Mouse (Mus musculus) embryonic facial prominence, embryonic 12.5 days (tissue): ENCODE measurements around the gene Cntnap1. TPM values are rescaled to one million over a fixed set of nuclear protein-coding genes. Genes with fewer than 3 reads are reported as not detected.
A peak's percentile ranks its signal among the peaks of the same experiment; 100 is the strongest.

Experiments
- ATAC-seq: fragments of 200-750 bp; cut with Nextera tagmentation; 2 replicates; pipeline ENCODE4 v1.8.0; 2017; ENCODE audit not compliant: insufficient number of reproducible peaks, insufficient read depth, low FRiP score, low TSS enrichment
- H3K27ac ChIP-seq: fragments of 300-500 bp; sonication (generic); 2 replicates; pipeline ENCODE4 v1.5.1; 2016; ENCODE audit warnings: mild to moderate bottlenecking
- H3K27me3 ChIP-seq: fragments of 300-500 bp; sonication (generic); 2 replicates; pipeline ENCODE4 v1.6.1; 2016; ENCODE audit warnings: mild to moderate bottlenecking, moderate library complexity
- H3K36me3 ChIP-seq: fragments of 300-500 bp; sonication (generic); 2 replicates; pipeline ENCODE4 v1.6.1; 2016; ENCODE audit warnings: mild to moderate bottlenecking
- H3K4me1 ChIP-seq: fragments of 300-500 bp; sonication (generic); 2 replicates; pipeline ENCODE4 v1.6.1; 2016
- H3K4me2 ChIP-seq: fragments of 300-500 bp; sonication (generic); replicated peaks from 2 replicates; pipeline ENCODE4 v1.6.1; 2016; ENCODE audit warnings: mild to moderate bottlenecking, moderate library complexity
- H3K4me3 ChIP-seq: fragments of 300-500 bp; sonication (generic); 2 replicates; pipeline ENCODE4 v1.5.1; 2016; ENCODE audit warnings: mild to moderate bottlenecking
- H3K9ac ChIP-seq: fragments of 300-500 bp; sonication (generic); 2 replicates; pipeline ENCODE4 v1.6.1; 2016; ENCODE audit warnings: mild to moderate bottlenecking, moderate library complexity
- H3K9me3 ChIP-seq: fragments of 300-500 bp; sonication (generic); 2 replicates; pipeline ENCODE4 v1.6.1; 2016; ENCODE audit warnings: mild to moderate bottlenecking, moderate library complexity
- WGBS: fragments of 180-500 bp; shearing (Covaris S2); methylation state at CpG from one replicate; pipeline ENCODE4 v1.1.7; 2016; 5-methylcytosine and 5-hydroxymethylcytosine counted together
- polyA plus RNA-seq: library from polyadenylated mRNA; unstranded; fragments of >200 nt; fragmentation: Nextera tagmentation; extraction: Ambion mirVana; gene quantifications from 2 replicates; pipeline ENCODE4 v1.2.1, GENCODE M21; 2016

The Cntnap1 gene
- polyA plus RNA-seq, 1 experiment from 2014 or later: 0.60 TPM

GRCm38 (mm10) chr11:101180846-101181740, 10.8 kb downstream of the Cntnap1 start:
- 41% methylated on average over 10 of the region's 10 CpGs for WGBS
- no peak for ATAC-seq
- peaks cover 43% of the 10 kb centered on the region for H3K27me3 ChIP-seq

GRCm38 (mm10) chr11:101181961-101182360, 11.6 kb downstream of the Cntnap1 start:
- Histone ChIP-seq H3K9ac (no peak overlapping the region), H3K36me3 (no peaks in the 10 kb centered on the region), H3K4me1 (peaks cover 3% of the 10 kb centered on the region; the same call in 1 of the 2 replicates), H3K9me3 (no peaks in the 10 kb centered on the region), H3K4me2 (no peak overlapping the region), H3K4me3 (no peak overlapping the region), H3K27me3 (peaks cover 35% of the 10 kb centered on the region), H3K27ac (no peak overlapping the region)
- ATAC-seq: no peak
- whole genome bisulfite sequencing: 90% methylated on average over 11 of the region's 11 CpGs

More at GRCm38 (mm10) chr11:101180846-101181740, 10.8 kb downstream of the Cntnap1 start:
- Histone ChIP-seq H3K4me2 (no peak overlapping the region), H3K36me3 (no peaks in the 10 kb centered on the region), H3K4me1 (peaks cover 10% of the 10 kb centered on the region; the same call in 1 of the 2 replicates), H3K4me3 (no peak overlapping the region), H3K9ac (no peak overlapping the region), H3K27ac (no peak overlapping the region), H3K9me3 (no peaks in the 10 kb centered on the region)

- Histone ChIP-seq H3K9me3 (no peaks in the 10 kb centered on the region), H3K27me3 (peaks cover 25% of the 10 kb centered on the region), H3K36me3 (no peaks in the 10 kb centered on the region), H3K4me1 (no peaks in the 10 kb centered on the region), H3K4me2 (no peak overlapping the region), H3K4me3 (no peak overlapping the region), H3K27ac (no peak overlapping the region), H3K9ac (peak overlapping the region; percentile 20; the same call in 1 of the 2 replicates)
- 75% methylated on average over 14 of the region's 14 CpGs for WGBS
- no peak for ATAC-seq
Observed at GRCm38 (mm10) chr11:101182771-101183517, 12.6 kb downstream of the Cntnap1 start.

GRCm38 (mm10) chr11:101184984-101185383, 14.7 kb downstream of the Cntnap1 start:
- Histone ChIP-seq H3K27ac (no peak overlapping the region), H3K4me2 (no peak overlapping the region), H3K27me3 (0 out of 2 replicates have a peak, but pooled peaks cover 6% of the 10 kb centered on the region), H3K4me3 (no peak overlapping the region), H3K9me3 (no peaks in the 10 kb centered on the region), H3K9ac (no peak overlapping the region), H3K4me1 (peaks cover 9% of the 10 kb centered on the region), H3K36me3 (no peaks in the 10 kb centered on the region)
- 84% methylated on average over 12 of the region's 12 CpGs for WGBS
- no peak for ATAC-seq

- Histone ChIP-seq H3K9me3 (no peaks in the 10 kb centered on the region), H3K4me3 (no peak overlapping the region), H3K27ac (no peak overlapping the region), H3K36me3 (no peaks in the 10 kb centered on the region), H3K4me1 (peaks cover 13% of the 10 kb centered on the region), H3K27me3 (0 out of 2 replicates have a peak, but pooled peaks cover 4% of the 10 kb centered on the region), H3K4me2 (no peak overlapping the region), H3K9ac (no peak overlapping the region)
- WGBS: 92% methylated on average over 4 of the region's 4 CpGs
- ATAC-seq: no peak
Observed at GRCm38 (mm10) chr11:101185441-101185840, 15.1 kb downstream of the Cntnap1 start.

GRCm38 (mm10) chr11:101186526-101187247, 16.4 kb downstream of the Cntnap1 start:
- H3K9ac ChIP-seq: no peak overlapping the region
- no peaks in the 10 kb centered on the region for H3K36me3 ChIP-seq
- H3K4me1 ChIP-seq: peaks cover 22% of the 10 kb centered on the region
- no peak overlapping the region for H3K27ac ChIP-seq
- no peaks in the 10 kb centered on the region for H3K9me3 ChIP-seq
- no peak overlapping the region for H3K4me3 ChIP-seq
- no peak overlapping the region for H3K4me2 ChIP-seq
- H3K27me3 ChIP-seq: 0 out of 2 replicates have a peak, but pooled peaks cover 3% of the 10 kb centered on the region
- WGBS: 86% methylated on average over 27 of the region's 27 CpGs
- no peak for ATAC-seq

GRCm38 (mm10) chr11:101187541-101187940, 17.2 kb downstream of the Cntnap1 start:
- Histone ChIP-seq H3K4me3 (no peak overlapping the region), H3K9me3 (no peaks in the 10 kb centered on the region), H3K4me1 (peaks cover 22% of the 10 kb centered on the region), H3K9ac (no peak overlapping the region), H3K27ac (no peak overlapping the region), H3K27me3 (0 out of 2 replicates have a peak, but pooled peaks cover 3% of the 10 kb centered on the region), H3K36me3 (0 out of 2 replicates have a peak, but pooled peaks cover 3% of the 10 kb centered on the region), H3K4me2 (no peak overlapping the region)
- ATAC-seq: no peak
- WGBS: 90% methylated on average over 5 of the region's 5 CpGs

- ATAC-seq: no peak
- H3K9me3 ChIP-seq: no peaks in the 10 kb centered on the region
- no peak overlapping the region for H3K27ac ChIP-seq
- H3K4me1 ChIP-seq: peaks cover 22% of the 10 kb centered on the region
- no peak overlapping the region for H3K4me3 ChIP-seq
- no peak overlapping the region for H3K9ac ChIP-seq
- no peak overlapping the region for H3K4me2 ChIP-seq
- H3K27me3 ChIP-seq: 0 out of 2 replicates have a peak, but pooled peaks cover 3% of the 10 kb centered on the region
- 0 out of 2 replicates have a peak, but pooled peaks cover 9% of the 10 kb centered on the region for H3K36me3 ChIP-seq
- 80% methylated on average over 11 of the region's 11 CpGs for WGBS
Observed at GRCm38 (mm10) chr11:101188166-101188805, 18.0 kb downstream of the Cntnap1 start.

GRCm38 (mm10) chr11:101189495-101190180, 19.3 kb downstream of the Cntnap1 start:
- peaks cover 22% of the 10 kb centered on the region for H3K4me1 ChIP-seq
- peak overlapping the region; percentile 10 for H3K9ac ChIP-seq
- no peaks in the 10 kb centered on the region for H3K27me3 ChIP-seq
- no peaks in the 10 kb centered on the region for H3K9me3 ChIP-seq
- no peak overlapping the region for H3K4me3 ChIP-seq
- peaks cover 16% of the 10 kb centered on the region; the same call in 1 of the 2 replicates for H3K36me3 ChIP-seq
- no peak overlapping the region for H3K4me2 ChIP-seq
- peak; percentile 53; the same call in 1 of the 2 replicates for ATAC-seq
- H3K27ac ChIP-seq: peak overlapping the region; percentile 85
- WGBS: 12% methylated on average over 6 of the region's 6 CpGs

GRCm38 (mm10) chr11:101190181-101190912, 20.0 kb downstream of the Cntnap1 start:
- ATAC-seq: peak; percentile 6; the same call in 1 of the 2 replicates
- peak overlapping the region; percentile 85 for H3K27ac ChIP-seq
- H3K4me3 ChIP-seq: no peak overlapping the region

More at GRCm38 (mm10) chr11:101190181-101190912, 20.0 kb downstream of the Cntnap1 start:
- WGBS: 46% methylated on average over 8 of the region's 8 CpGs
- Histone ChIP-seq H3K27me3 (no peaks in the 10 kb centered on the region), H3K36me3 (peaks cover 22% of the 10 kb centered on the region; the same call in 1 of the 2 replicates), H3K4me1 (peaks cover 22% of the 10 kb centered on the region), H3K9ac (no peak overlapping the region), H3K9me3 (no peaks in the 10 kb centered on the region), H3K4me2 (no peak overlapping the region)
